Mouse (Mus musculus) heart, embryonic 15.5 days (tissue): Measurements from ENCODE around the gene 5730409E04Rik. TPM values are rescaled to one million over a fixed set of nuclear protein-coding genes. Genes with fewer than 3 reads are reported as not detected.

Experiments
- ATAC-seq: fragments of 200-750 bp; cut with Nextera tagmentation; replicated peaks from 2 replicates; pipeline ENCODE4 v1.8.0; 2017; ENCODE audit warnings: low read depth, moderate TSS enrichment; ENCODE audit not compliant: insufficient number of reproducible peaks, insufficient read depth, low FRiP score
- H3K27ac ChIP-seq: fragments of 300-500 bp; sonication (generic); 2 replicates; pipeline ENCODE4 v1.5.1; 2015; ENCODE audit warnings: mild to moderate bottlenecking, inconsistent platforms
- H3K27me3 ChIP-seq: fragments of 300-500 bp; sonication (generic); 2 replicates; pipeline ENCODE4 v1.6.1; 2015; ENCODE audit warnings: inconsistent platforms
- H3K36me3 ChIP-seq: fragments of 300-500 bp; sonication (generic); 2 replicates; pipeline ENCODE4 v1.6.1; 2015; ENCODE audit warnings: mild to moderate bottlenecking, inconsistent platforms
- H3K4me1 ChIP-seq: fragments of 300-500 bp; sonication (generic); replicated peaks from 2 replicates; pipeline ENCODE4 v1.6.1; 2015; ENCODE audit warnings: inconsistent platforms
- H3K4me2 ChIP-seq: fragments of 300-500 bp; sonication (generic); 2 replicates; pipeline ENCODE4 v1.6.1; 2015; ENCODE audit warnings: inconsistent platforms, mild to moderate bottlenecking, moderate library complexity
- H3K4me3 ChIP-seq: fragments of 300-500 bp; sonication (generic); 2 replicates; pipeline ENCODE4 v1.5.1; 2015; ENCODE audit warnings: mild to moderate bottlenecking, inconsistent platforms
- H3K9ac ChIP-seq: fragments of 300-500 bp; sonication (generic); 2 replicates; pipeline ENCODE4 v1.6.1; 2015; ENCODE audit warnings: mild to moderate bottlenecking, inconsistent platforms
- H3K9me3 ChIP-seq: fragments of 300-500 bp; sonication (generic); replicated peaks from 2 replicates; pipeline ENCODE4 v1.6.1; 2016; ENCODE audit warnings: inconsistent platforms
- WGBS: fragments of 180-500 bp; shearing (Covaris S2); methylation state at CpG from one replicate; pipeline ENCODE4 v1.1.7; 2015; ENCODE audit warnings: mixed read lengths; 5-methylcytosine and 5-hydroxymethylcytosine counted together
- microRNA-seq: library from miRNA; unstranded; fragments of <30 nt; microRNA quantifications from one replicate; pipeline ENCODE4, GENCODE M21; 2016
- polyA plus RNA-seq: library from polyadenylated mRNA; unstranded; fragments of >200 nt; fragmentation: Nextera tagmentation; extraction: Ambion mirVana; gene quantifications from 2 replicates; pipeline ENCODE4 v1.2.1, GENCODE M21; 2015

5730409E04Rik gene
- polyA plus RNA-seq, 1 experiment from 2014 or later: 1.8 TPM

- Histone ChIP-seq H3K4me1 (no peaks in the 10 kb centered on the region), H3K9ac (no peak overlapping the region), H3K27ac (no peak overlapping the region), H3K9me3 (no peaks in the 10 kb centered on the region), H3K4me3 (no peak overlapping the region), H3K4me2 (no peak overlapping the region), H3K36me3 (no peaks in the 10 kb centered on the region), H3K27me3 (peaks cover 19% of the 10 kb centered on the region)
- no peak for ATAC-seq
- WGBS: 45% methylated on average over 7 of the region's 7 CpGs
These were observed 29.7 kb downstream of the 5730409E04Rik start for GRCm38 (mm10) chr4:126639339-126639738.

DNA sequence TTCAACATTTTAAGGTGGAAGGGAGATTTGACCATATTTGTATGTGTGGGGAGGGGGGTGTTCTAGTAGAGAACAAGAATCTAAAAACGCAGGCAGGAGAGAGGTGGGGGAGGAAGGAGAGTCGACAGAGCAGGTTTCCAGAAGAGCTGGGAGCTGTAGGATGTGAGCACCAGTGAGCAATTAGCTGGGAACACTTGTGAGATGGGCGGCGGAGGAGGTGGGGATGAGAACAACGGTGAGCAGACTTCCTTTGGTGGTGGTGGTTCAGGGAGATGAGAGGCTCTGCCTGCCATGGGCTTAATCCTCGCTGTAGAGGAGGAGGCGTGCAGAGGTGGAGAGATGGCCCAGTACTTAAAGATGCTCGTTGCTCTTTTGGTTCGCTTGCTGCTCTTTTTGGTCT lies 32.3 kb downstream of the 5730409E04Rik start:
- Histone ChIP-seq H3K9me3 (no peaks in the 10 kb centered on the region), H3K4me3 (no peak overlapping the region), H3K36me3 (no peaks in the 10 kb centered on the region), H3K9ac (no peak overlapping the region), H3K4me2 (no peak overlapping the region), H3K27ac (no peak overlapping the region), H3K27me3 (peaks cover 11% of the 10 kb centered on the region; the same call in 1 of the 2 replicates), H3K4me1 (no peaks in the 10 kb centered on the region)
- WGBS: 32% methylated on average over 9 of the region's 9 CpGs
- ATAC-seq: no peak

DNA sequence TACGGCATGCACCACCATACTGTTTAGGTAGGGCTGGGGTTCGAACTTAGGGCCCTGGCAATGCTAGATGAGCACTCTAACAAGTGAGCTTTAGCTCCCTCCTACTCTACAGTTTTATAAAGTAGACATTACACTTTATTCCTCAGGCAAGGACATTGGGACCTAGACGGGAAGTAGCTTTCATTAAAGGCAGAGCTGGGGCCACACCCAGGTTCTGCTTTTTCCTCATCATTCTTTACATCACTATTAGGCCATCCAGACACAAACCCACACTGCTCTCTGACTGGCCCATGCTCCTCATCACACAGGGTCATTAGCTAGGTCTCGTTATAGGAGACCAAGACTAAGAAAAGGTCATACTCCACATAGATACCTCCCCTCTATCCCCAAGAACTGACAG lies 34.2 kb downstream of the 5730409E04Rik start:
- H3K9ac ChIP-seq: no peak overlapping the region
- H3K27ac ChIP-seq: no peak overlapping the region
- no peaks in the 10 kb centered on the region for H3K36me3 ChIP-seq
- H3K27me3 ChIP-seq: peaks cover 13% of the 10 kb centered on the region; the same call in 1 of the 2 replicates
- H3K4me1 ChIP-seq: no peaks in the 10 kb centered on the region
- 59% methylated on average over 4 of the region's 4 CpGs for WGBS
- ATAC-seq: no peak
- no peak overlapping the region for H3K4me2 ChIP-seq
- no peak overlapping the region for H3K4me3 ChIP-seq
- no peaks in the 10 kb centered on the region for H3K9me3 ChIP-seq

GRCm38 (mm10) chr4:126644333-126644963 lies 34.8 kb downstream of the 5730409E04Rik start:
- H3K4me2 ChIP-seq: no peak overlapping the region
- no peak overlapping the region for H3K4me3 ChIP-seq
- no peak overlapping the region for H3K9ac ChIP-seq
- no peaks in the 10 kb centered on the region for H3K4me1 ChIP-seq
- WGBS: 71% methylated on average over 10 of the region's 10 CpGs
- H3K27ac ChIP-seq: no peak overlapping the region
- no peaks in the 10 kb centered on the region for H3K36me3 ChIP-seq
- peaks cover 8% of the 10 kb centered on the region; the same call in 1 of the 2 replicates for H3K27me3 ChIP-seq
- H3K9me3 ChIP-seq: no peaks in the 10 kb centered on the region
- ATAC-seq: no peak

- H3K27ac ChIP-seq: no peak overlapping the region
- no peaks in the 10 kb centered on the region for H3K36me3 ChIP-seq
- H3K4me3 ChIP-seq: no peak overlapping the region
- H3K9ac ChIP-seq: no peak overlapping the region
- peaks cover 8% of the 10 kb centered on the region; the same call in 1 of the 2 replicates for H3K27me3 ChIP-seq
- H3K9me3 ChIP-seq: no peaks in the 10 kb centered on the region
- no peaks in the 10 kb centered on the region for H3K4me1 ChIP-seq
- no peak overlapping the region for H3K4me2 ChIP-seq
- ATAC-seq: no peak
- 50% methylated on average over 24 of the region's 24 CpGs for WGBS
These were observed 38.6 kb downstream of the 5730409E04Rik start for GRCm38 (mm10) chr4:126647996-126648910.

GRCm38 (mm10) chr4:126653148-126653547 lies 43.5 kb downstream of the 5730409E04Rik start:
- WGBS: 74% methylated on average over 5 of the region's 5 CpGs
- Histone ChIP-seq H3K4me3 (no peak overlapping the region), H3K4me2 (no peak overlapping the region), H3K9me3 (no peaks in the 10 kb centered on the region), H3K9ac (no peak overlapping the region), H3K27me3 (peaks cover 12% of the 10 kb centered on the region; the same call in 1 of the 2 replicates), H3K36me3 (no peaks in the 10 kb centered on the region), H3K4me1 (no peaks in the 10 kb centered on the region), H3K27ac (no peak overlapping the region)
- ATAC-seq: no peak

- no peak overlapping the region for H3K4me3 ChIP-seq
- H3K4me2 ChIP-seq: no peak overlapping the region
- no peaks in the 10 kb centered on the region for H3K36me3 ChIP-seq
- H3K27ac ChIP-seq: no peak overlapping the region
- H3K4me1 ChIP-seq: no peaks in the 10 kb centered on the region
- no peak; the same call in 1 of the 2 replicates for ATAC-seq
- H3K27me3 ChIP-seq: peaks cover 8% of the 10 kb centered on the region; the same call in 1 of the 2 replicates
- H3K9ac ChIP-seq: no peak overlapping the region
- no peaks in the 10 kb centered on the region for H3K9me3 ChIP-seq
- WGBS: 9% methylated on average over 9 of the region's 9 CpGs
These were observed 45.7 kb downstream of the 5730409E04Rik start for GRCm38 (mm10) chr4:126655356-126655755.

GRCm38 (mm10) chr4:126661249-126661648 lies 51.6 kb downstream of the 5730409E04Rik start:
- H3K36me3 ChIP-seq: no peaks in the 10 kb centered on the region
- no peak for ATAC-seq
- 61% methylated on average over 7 of the region's 7 CpGs for WGBS

More at GRCm38 (mm10) chr4:126661249-126661648, 51.6 kb downstream of the 5730409E04Rik start:
- no peak overlapping the region for H3K9ac ChIP-seq
- H3K4me2 ChIP-seq: no peak overlapping the region
- H3K4me3 ChIP-seq: no peak overlapping the region
- peaks cover 3% of the 10 kb centered on the region; the same call in 1 of the 2 replicates for H3K27me3 ChIP-seq
- H3K4me1 ChIP-seq: no peaks in the 10 kb centered on the region
- H3K27ac ChIP-seq: no peak overlapping the region
- no peaks in the 10 kb centered on the region for H3K9me3 ChIP-seq

Small RNAs within 50 kb of the gene (microRNA-seq; reads per million reads assigned to microRNA genes)
- not detected for gene Mir7119

Other genes with a start within 250 kb of the 5730409E04Rik start
- 11.5 and 13.9 TPM in 2 replicates for gene Ago3, start 180.3 kb upstream of the 5730409E04Rik start, polyA plus RNA-seq
- gene Ago1, start 141.2 kb upstream of the 5730409E04Rik start, polyA plus RNA-seq: 1.9 and 2.5 TPM in 2 replicates
- 0.97 and 1.4 TPM in 2 replicates for gene Ago4, start 76.3 kb upstream of the 5730409E04Rik start, polyA plus RNA-seq
- gene Clspn, start 52.9 kb upstream of the 5730409E04Rik start, polyA plus RNA-seq: 17.1 and 19.8 TPM in 2 replicates
- gene Psmb2, start 67.8 kb downstream of the 5730409E04Rik start, polyA plus RNA-seq: 358 and 375 TPM in 2 replicates
- not detected in 2 replicates for gene Tfap2e, start 126.4 kb downstream of the 5730409E04Rik start, polyA plus RNA-seq
- 18.6 and 25.8 TPM in 2 replicates for gene Ncdn, start 143.6 kb downstream of the 5730409E04Rik start, polyA plus RNA-seq
- gene AU040320, start 143.7 kb downstream of the 5730409E04Rik start, polyA plus RNA-seq: 20.2 and 21.9 TPM in 2 replicates